Comparison of ENCODE assay signal across 7 mouse cellular contexts in the genomic region with DNA sequence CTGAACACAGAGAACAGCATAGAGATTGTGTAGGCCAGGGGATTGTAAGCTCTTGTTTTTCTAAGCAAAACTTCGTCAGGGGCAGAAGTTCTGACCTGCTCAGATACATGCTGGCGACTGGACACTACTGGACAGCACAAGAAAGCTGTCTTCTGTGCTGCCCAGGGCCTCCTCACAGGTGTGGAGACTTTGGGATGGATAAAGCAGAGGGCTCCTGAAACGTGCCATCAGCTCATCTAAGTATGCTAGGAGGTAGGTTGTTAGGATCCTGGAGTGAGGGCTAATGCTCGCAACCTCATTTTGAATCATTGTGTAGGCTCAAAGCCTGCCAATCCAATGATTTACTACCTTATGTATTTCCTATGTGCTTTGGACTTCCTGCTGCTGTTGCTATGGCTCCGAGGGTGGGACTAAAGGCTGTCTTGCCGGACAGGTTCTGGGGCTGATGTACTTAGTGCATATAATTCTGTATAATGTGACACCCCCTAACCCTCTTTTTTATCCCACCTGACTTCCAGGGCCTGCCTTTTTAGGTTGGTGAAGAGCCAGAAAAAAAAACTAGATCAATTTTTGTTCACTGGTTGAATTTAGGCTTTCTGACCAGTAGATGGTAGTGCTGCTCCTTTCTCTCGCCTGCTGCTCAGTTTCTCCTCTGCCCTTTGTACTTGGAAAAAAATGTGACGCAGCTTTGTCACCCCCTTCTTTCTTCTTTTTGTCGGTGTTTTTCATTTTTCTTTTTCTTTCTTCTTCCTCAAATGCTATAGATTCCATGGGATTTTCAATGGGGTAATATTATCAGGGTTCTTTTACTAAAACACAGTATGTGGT.
DNase-seq lines count a peak whose midpoint lies in the region; ATAC-seq and TF ChIP-seq lines count a peak whose summit lies in the region.

No protein-coding gene starts in this region.

- H3K4me2 ChIP-seq in intestine, embryonic 16.5 days (ENCODE audit: low read depth, low read length), result no peak overlapping the region

- peak; percentile 83 for ATAC-seq in intestine, embryonic 16.5 days

- H3K9me3 ChIP-seq in intestine, embryonic 16.5 days (ENCODE audit: control insufficient read depth, low read length), result no peaks in the 10 kb centered on the region

- H3K36me3 ChIP-seq in intestine, embryonic 16.5 days (ENCODE audit: control insufficient read depth, insufficient read depth, low read length), result no peaks in the 10 kb centered on the region

- peak in 1 of 2 experiments; percentile 11 for DNase-seq in left cerebral cortex, adult 2 months (ENCODE audit: extremely low spot score in 1 of 2, low spot score in 2 of 2)
- DNase-seq in left cerebral cortex, adult 8-10 months (ENCODE audit: low spot score in 2 of 2), result no peak
- peak; percentile 14 for DNase-seq in R1 (ENCODE audit: low read depth, low spot score)
- peak; percentile 58 for DNase-seq in embryo, embryonic 11 days
- DNase-seq in mesoderm, embryonic 11.5 days (ENCODE audit: low read depth, low spot score), result peak; percentile 47
- no peak for DNase-seq in ovary, postnatal 36 days (ENCODE audit: low spot score)

- H3K27me3 ChIP-seq in intestine, embryonic 16.5 days (replicated peaks; ENCODE audit: control insufficient read depth, insufficient read depth, low read length), result no peaks in the 10 kb centered on the region

- TF ChIP-seq CTCF in left cerebral cortex, adult 2 months (IDR thresholded peaks at IDR 0.05), result peak; percentile 65

- 34% methylated on average over 9 of the region's 9 CpGs for WGBS in intestine, embryonic 16.5 days

- no peaks in the 10 kb centered on the region for H3K4me1 ChIP-seq in intestine, embryonic 16.5 days (ENCODE audit: control insufficient read depth, insufficient read depth, low read length)

- H3K4me3 ChIP-seq in left cerebral cortex, adult 2 months, result no peak overlapping the region
- H3K4me3 ChIP-seq in intestine, embryonic 16.5 days (ENCODE audit: low read length), result no peak overlapping the region

- no peak overlapping the region for H3K27ac ChIP-seq in left cerebral cortex, adult 2 months
- no peak overlapping the region for H3K27ac ChIP-seq in intestine, embryonic 16.5 days (ENCODE audit: low read length)

- intact Hi-C loops in left cerebral cortex, adult 2 months (cut with DNase I), result loop anchor here (2.0 to 10.0 kb wide), 2 partner anchors 109 to 203 kb away; a partner anchor contains a TSS

- no peak overlapping the region for H3K9ac ChIP-seq in intestine, embryonic 16.5 days (ENCODE audit: low read depth, low read length)

Comparison
In these comparisons a context has a peak if more than half of its experiments do, and no peak if none do; other contexts are left out.
1. DNase-seq: peak in R1 (single experiment), embryo, embryonic 11 days (single experiment) and mesoderm, embryonic 11.5 days (single experiment); none in left cerebral cortex, adult 8-10 months (0 of 2) and ovary, postnatal 36 days (single experiment).